Mouse (Mus musculus) heart, embryonic 15.5 days (tissue): ENCODE data around the gene 1700001P01Rik. TPM values are rescaled to one million over a fixed set of nuclear protein-coding genes. Genes with fewer than 3 reads are reported as not detected.

ENCODE experiments used
- ATAC-seq: fragments of 200-750 bp; cut with Nextera tagmentation; replicated peaks from 2 replicates; pipeline ENCODE4 v1.8.0; 2017; ENCODE audit warnings: low read depth, moderate TSS enrichment; ENCODE audit not compliant: insufficient number of reproducible peaks, insufficient read depth, low FRiP score
- H3K27ac ChIP-seq: fragments of 300-500 bp; sonication (generic); 2 replicates; pipeline ENCODE4 v1.5.1; 2015; ENCODE audit warnings: mild to moderate bottlenecking, inconsistent platforms
- H3K27me3 ChIP-seq: fragments of 300-500 bp; sonication (generic); 2 replicates; pipeline ENCODE4 v1.6.1; 2015; ENCODE audit warnings: inconsistent platforms
- H3K36me3 ChIP-seq: fragments of 300-500 bp; sonication (generic); 2 replicates; pipeline ENCODE4 v1.6.1; 2015; ENCODE audit warnings: mild to moderate bottlenecking, inconsistent platforms
- H3K4me1 ChIP-seq: fragments of 300-500 bp; sonication (generic); replicated peaks from 2 replicates; pipeline ENCODE4 v1.6.1; 2015; ENCODE audit warnings: inconsistent platforms
- H3K4me2 ChIP-seq: fragments of 300-500 bp; sonication (generic); 2 replicates; pipeline ENCODE4 v1.6.1; 2015; ENCODE audit warnings: inconsistent platforms, mild to moderate bottlenecking, moderate library complexity
- H3K4me3 ChIP-seq: fragments of 300-500 bp; sonication (generic); 2 replicates; pipeline ENCODE4 v1.5.1; 2015; ENCODE audit warnings: mild to moderate bottlenecking, inconsistent platforms
- H3K9ac ChIP-seq: fragments of 300-500 bp; sonication (generic); 2 replicates; pipeline ENCODE4 v1.6.1; 2015; ENCODE audit warnings: mild to moderate bottlenecking, inconsistent platforms
- H3K9me3 ChIP-seq: fragments of 300-500 bp; sonication (generic); replicated peaks from 2 replicates; pipeline ENCODE4 v1.6.1; 2016; ENCODE audit warnings: inconsistent platforms
- WGBS: fragments of 180-500 bp; shearing (Covaris S2); methylation state at CpG from one replicate; pipeline ENCODE4 v1.1.7; 2015; ENCODE audit warnings: mixed read lengths; 5-methylcytosine and 5-hydroxymethylcytosine counted together
- polyA plus RNA-seq: library from polyadenylated mRNA; unstranded; fragments of >200 nt; fragmentation: Nextera tagmentation; extraction: Ambion mirVana; gene quantifications from 2 replicates; pipeline ENCODE4 v1.2.1, GENCODE M21; 2015

1700001P01Rik gene
- polyA plus RNA-seq, 1 experiment from 2014 or later = 0.21 TPM

- H3K36me3 ChIP-seq = peaks cover 22% of the 10 kb centered on the region
- H3K27me3 ChIP-seq = no peaks in the 10 kb centered on the region
- no peaks in the 10 kb centered on the region for H3K9me3 ChIP-seq
- no peak overlapping the region for H3K4me3 ChIP-seq
- 29% methylated on average over 5 of the region's 5 CpGs for WGBS
- peak overlapping the region; percentile 26 for H3K4me2 ChIP-seq
- ATAC-seq = no peak
- no peak overlapping the region for H3K9ac ChIP-seq
- H3K4me1 ChIP-seq = peaks cover 85% of the 10 kb centered on the region
- H3K27ac ChIP-seq = peak overlapping the region; percentile 74
Observed at GRCm38 (mm10) chr11:97817379-97817778, 41.7 kb upstream of the 1700001P01Rik start.

- no peak for ATAC-seq
- peak overlapping the region; percentile 74 for H3K27ac ChIP-seq
- H3K27me3 ChIP-seq = no peaks in the 10 kb centered on the region
- H3K9me3 ChIP-seq = no peaks in the 10 kb centered on the region
- H3K36me3 ChIP-seq = peaks cover 22% of the 10 kb centered on the region
- H3K4me2 ChIP-seq = peak overlapping the region; percentile 26; the same call in 1 of the 2 replicates
- H3K4me1 ChIP-seq = peaks cover 90% of the 10 kb centered on the region
- peak overlapping the region; percentile 19; the same call in 1 of the 2 replicates for H3K9ac ChIP-seq
- WGBS = 44% methylated on average over 9 of the region's 9 CpGs
- no peak overlapping the region for H3K4me3 ChIP-seq
Observed at GRCm38 (mm10) chr11:97816916-97817315, 41.2 kb upstream of the 1700001P01Rik start.

DNA sequence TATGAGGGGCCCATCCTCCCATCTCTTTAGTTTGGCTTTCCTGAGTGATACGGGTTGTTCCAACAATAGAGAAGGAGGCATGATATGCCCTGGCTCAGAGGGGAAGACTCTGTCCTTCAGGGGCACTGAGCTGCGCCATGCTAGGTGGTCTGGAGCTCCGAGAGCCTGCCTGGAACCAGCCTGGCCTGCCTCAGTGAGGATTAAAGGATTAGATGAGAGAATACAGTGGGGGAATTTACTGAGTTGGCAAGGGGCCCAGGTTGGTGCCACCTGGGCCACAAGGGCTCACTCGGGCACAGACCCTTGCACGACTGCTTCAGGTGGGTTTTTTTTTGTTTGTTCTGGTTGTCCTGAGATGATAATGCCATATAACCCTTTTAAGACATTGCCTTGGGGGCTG, 40.5 kb upstream of the 1700001P01Rik start:
- peaks cover 90% of the 10 kb centered on the region for H3K4me1 ChIP-seq
- H3K36me3 ChIP-seq = peaks cover 22% of the 10 kb centered on the region
- 0 out of 2 replicates have a peak overlapping the region, but pooled peaks have one; percentile 19 for H3K27ac ChIP-seq
- peak overlapping the region; percentile 2; the same call in 1 of the 2 replicates for H3K9ac ChIP-seq
- H3K9me3 ChIP-seq = no peaks in the 10 kb centered on the region
- no peak for ATAC-seq
- H3K4me2 ChIP-seq = no peak overlapping the region
- H3K27me3 ChIP-seq = no peaks in the 10 kb centered on the region
- no peak overlapping the region for H3K4me3 ChIP-seq
- 64% methylated on average over 5 of the region's 5 CpGs for WGBS

DNA sequence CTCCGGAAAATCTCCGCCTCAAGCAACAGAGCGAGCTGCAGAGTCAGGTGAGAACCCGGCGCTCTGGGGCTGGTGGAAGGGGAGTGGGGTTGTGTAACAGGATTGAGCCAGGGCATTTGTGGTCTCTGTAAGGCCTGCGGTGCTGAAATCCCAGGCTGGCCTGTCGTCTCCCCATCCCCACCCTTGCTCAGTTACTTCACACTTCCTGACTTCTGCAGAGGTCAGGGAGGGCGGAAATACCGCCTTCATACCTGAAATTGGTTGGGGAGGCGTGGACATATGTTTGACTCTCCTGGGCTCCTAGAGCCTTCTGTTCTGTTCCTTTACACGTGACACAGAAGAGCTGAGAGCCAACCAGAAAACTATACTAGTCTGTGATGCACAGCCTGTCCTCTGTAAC, 40.0 kb upstream of the 1700001P01Rik start:
- H3K9me3 ChIP-seq = no peaks in the 10 kb centered on the region
- H3K27ac ChIP-seq = peak overlapping the region; percentile 19; the same call in 1 of the 2 replicates
- peaks cover 22% of the 10 kb centered on the region for H3K36me3 ChIP-seq
- no peaks in the 10 kb centered on the region for H3K27me3 ChIP-seq
- 70% methylated on average over 11 of the region's 11 CpGs for WGBS
- H3K4me1 ChIP-seq = peaks cover 90% of the 10 kb centered on the region
- H3K4me2 ChIP-seq = no peak overlapping the region
- no peak for ATAC-seq
- no peak overlapping the region for H3K9ac ChIP-seq
- no peak overlapping the region for H3K4me3 ChIP-seq

- Histone ChIP-seq H3K9ac (no peak overlapping the region), H3K9me3 (no peaks in the 10 kb centered on the region), H3K36me3 (peaks cover 17% of the 10 kb centered on the region), H3K27ac (no peak overlapping the region), H3K4me1 (peaks cover 92% of the 10 kb centered on the region), H3K27me3 (no peaks in the 10 kb centered on the region), H3K4me2 (no peak overlapping the region), H3K4me3 (no peak overlapping the region)
- 76% methylated on average over 17 of the region's 17 CpGs for WGBS
- no peak for ATAC-seq
Observed at GRCm38 (mm10) chr11:97813746-97814515, 38.2 kb upstream of the 1700001P01Rik start.

- Histone ChIP-seq H3K9me3 (no peaks in the 10 kb centered on the region), H3K27ac (no peak overlapping the region), H3K4me1 (peaks cover 92% of the 10 kb centered on the region), H3K9ac (no peak overlapping the region), H3K4me2 (no peak overlapping the region), H3K4me3 (no peak overlapping the region), H3K27me3 (no peaks in the 10 kb centered on the region), H3K36me3 (peaks cover 17% of the 10 kb centered on the region)
- no peak for ATAC-seq
- WGBS = 55% methylated on average over 7 of the region's 7 CpGs
Observed at GRCm38 (mm10) chr11:97813085-97813484, 37.4 kb upstream of the 1700001P01Rik start.

GRCm38 (mm10) chr11:97812491-97812921, 36.8 kb upstream of the 1700001P01Rik start:
- Histone ChIP-seq H3K27me3 (no peaks in the 10 kb centered on the region), H3K27ac (no peak overlapping the region), H3K4me3 (no peak overlapping the region), H3K4me2 (no peak overlapping the region), H3K4me1 (peaks cover 92% of the 10 kb centered on the region), H3K9me3 (no peaks in the 10 kb centered on the region), H3K36me3 (peaks cover 17% of the 10 kb centered on the region), H3K9ac (no peak overlapping the region; the same call in 1 of the 2 replicates)
- WGBS = 58% methylated on average over 3 of the region's 3 CpGs
- ATAC-seq = no peak

DNA sequence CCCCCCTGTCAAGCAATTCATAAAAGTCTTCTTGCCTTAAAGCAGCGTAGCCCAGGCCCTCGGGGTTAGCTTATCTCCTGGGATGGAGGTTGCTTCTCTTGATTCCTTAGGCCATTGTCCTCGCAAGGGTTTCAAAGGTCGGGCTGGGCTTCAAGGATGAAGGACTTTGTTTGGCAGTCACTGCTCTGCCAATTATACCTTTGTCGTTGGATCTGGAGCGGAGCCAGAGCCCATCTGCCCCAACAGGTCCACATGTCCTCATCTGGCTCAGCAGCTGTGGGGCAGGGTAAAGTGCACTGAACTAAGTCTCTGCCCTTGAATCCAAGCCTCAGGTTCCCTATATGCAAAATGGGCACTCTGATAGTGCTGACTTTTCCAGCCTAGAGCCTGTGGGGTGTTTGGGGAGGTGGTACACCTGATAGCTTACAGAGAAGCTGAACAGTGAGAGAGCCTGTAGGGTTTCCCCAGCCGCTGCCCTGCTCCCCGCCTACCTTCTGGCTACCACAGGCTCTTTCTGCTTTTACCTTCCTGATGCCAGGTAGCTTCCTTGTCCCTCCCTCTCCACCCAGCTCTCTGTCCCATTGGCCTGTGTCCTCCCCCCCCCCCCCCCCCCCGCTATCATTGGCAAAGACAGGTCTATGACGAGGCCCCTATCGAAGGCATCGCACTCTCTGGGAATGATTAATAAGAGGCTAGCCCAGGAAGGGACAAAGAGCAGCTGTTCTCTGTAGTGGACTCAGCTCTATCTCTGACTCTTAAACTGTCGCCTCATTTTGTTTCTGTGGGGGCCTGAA, 36.0 kb upstream of the 1700001P01Rik start:
- Histone ChIP-seq H3K9ac (no peak overlapping the region), H3K4me2 (no peak overlapping the region), H3K27me3 (no peaks in the 10 kb centered on the region), H3K36me3 (peaks cover 21% of the 10 kb centered on the region), H3K4me3 (no peak overlapping the region), H3K9me3 (no peaks in the 10 kb centered on the region), H3K27ac (no peak overlapping the region), H3K4me1 (peaks cover 91% of the 10 kb centered on the region)
- WGBS = 42% methylated on average over 12 of the region's 13 CpGs
- no peak for ATAC-seq

DNA sequence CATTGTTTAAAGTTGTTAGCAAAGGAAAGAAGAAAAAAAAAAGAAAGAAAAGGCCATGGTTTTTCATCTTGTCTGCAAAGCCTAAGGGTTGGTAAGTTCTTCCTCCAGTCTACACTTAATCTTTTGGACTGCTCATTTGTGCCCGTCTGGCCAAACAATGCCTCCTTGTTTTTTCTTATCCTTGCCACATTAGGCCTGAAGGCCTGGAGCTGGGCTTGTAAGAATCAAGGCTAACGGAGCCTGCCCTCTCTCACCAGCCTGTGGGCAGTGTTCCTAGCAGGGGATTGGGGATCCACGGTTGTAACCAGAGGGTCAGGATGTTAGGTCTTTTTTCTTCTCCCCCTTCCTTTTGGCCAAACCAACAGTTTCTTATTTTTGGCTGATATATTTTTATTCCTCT, 35.3 kb upstream of the 1700001P01Rik start:
- Histone ChIP-seq H3K4me2 (no peak overlapping the region), H3K27ac (no peak overlapping the region), H3K9me3 (no peaks in the 10 kb centered on the region), H3K27me3 (no peaks in the 10 kb centered on the region), H3K36me3 (peaks cover 15% of the 10 kb centered on the region), H3K4me1 (peaks cover 91% of the 10 kb centered on the region), H3K4me3 (no peak overlapping the region), H3K9ac (no peak overlapping the region)
- 62% methylated on average over 3 of the region's 3 CpGs for WGBS
- no peak for ATAC-seq

GRCm38 (mm10) chr11:97810356-97810755, 34.6 kb upstream of the 1700001P01Rik start:
- Histone ChIP-seq H3K9ac (no peak overlapping the region), H3K4me1 (peaks cover 91% of the 10 kb centered on the region), H3K36me3 (peaks cover 9% of the 10 kb centered on the region; the same call in 1 of the 2 replicates), H3K4me2 (no peak overlapping the region), H3K27ac (no peak overlapping the region), H3K27me3 (no peaks in the 10 kb centered on the region), H3K4me3 (no peak overlapping the region), H3K9me3 (no peaks in the 10 kb centered on the region)
- no peak for ATAC-seq
- 55% methylated on average over 7 of the region's 7 CpGs for WGBS
